Mouse (Mus musculus): ENCODE data around the gene Vmn1r79.
"Not testable (repeated sequence)": the region's sequence is repeated elsewhere in the genome, so short reads cannot be mapped to it uniquely, and the experiment has no call there.

Gene Vmn1r79

DNA sequence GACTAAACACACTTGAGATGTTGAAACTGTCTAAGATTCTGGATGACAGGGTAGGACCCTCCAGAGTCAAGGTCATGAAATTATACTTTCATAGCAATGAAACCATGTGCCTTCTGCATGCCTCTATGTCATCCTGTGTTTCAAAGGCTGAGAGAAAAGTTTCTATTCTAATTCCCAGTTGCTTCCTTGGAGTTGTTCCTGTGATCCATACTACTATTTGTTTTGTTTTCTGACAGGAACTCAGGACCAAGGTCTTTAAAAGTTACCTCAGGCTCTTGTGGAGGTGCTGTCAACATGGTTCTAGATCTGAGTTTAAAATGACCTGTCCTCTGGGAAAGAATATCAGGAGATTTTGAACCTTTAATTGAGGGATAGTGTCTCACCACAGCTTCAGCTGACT is at the start of gene Vmn1r79:
TSS of gene Vmn1r79 (plus strand) at position 301 of the 400 bp plus-strand sequence.
- not testable (repeated sequence) for DNase-seq

DNA sequence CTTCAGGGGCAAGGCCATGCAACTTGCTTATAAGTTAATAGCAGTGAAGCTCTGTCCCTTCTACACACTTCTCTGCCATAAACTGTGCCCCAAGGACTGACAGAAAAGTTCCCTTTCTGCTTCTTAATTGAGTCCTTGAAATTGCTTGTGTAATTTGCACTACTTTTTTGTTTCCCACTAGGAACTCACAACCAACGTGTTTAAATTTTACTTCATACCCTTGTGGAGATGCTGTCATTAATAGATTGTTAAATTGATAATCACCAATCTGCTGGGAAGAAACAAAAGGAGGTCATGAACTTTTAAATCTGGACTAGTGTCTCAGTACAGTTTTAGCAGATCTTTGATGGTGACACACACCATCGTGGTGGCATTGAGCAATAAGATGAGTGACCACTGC is 21.1 kb upstream of the Vmn1r79 start, which contains the start of gene Vmn1r78:
TSS of gene Vmn1r78 (plus strand) at position 301 of the 400 bp plus-strand sequence.
- DNase-seq = no peak

DNA sequence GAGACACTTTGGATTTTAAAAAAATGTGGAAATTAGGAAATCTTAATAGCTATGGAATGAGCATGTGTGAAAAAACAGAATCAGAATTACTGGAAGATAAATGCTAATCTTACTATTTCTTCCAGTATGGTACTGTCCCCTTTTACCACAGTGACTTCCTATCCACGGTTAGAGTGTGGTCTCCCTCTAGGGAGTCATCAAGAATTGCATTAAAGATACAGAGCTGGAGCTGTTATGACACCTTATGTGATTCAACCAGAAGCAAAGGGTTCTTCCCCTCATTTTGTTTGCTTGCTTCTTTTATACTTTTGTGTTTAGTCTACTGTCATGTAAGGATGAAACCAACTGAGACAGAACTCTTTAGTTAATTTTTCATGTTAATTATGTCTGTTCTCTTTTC is 14.6 kb upstream of the Vmn1r79 start:
- not testable (repeated sequence) for DNase-seq

DNA sequence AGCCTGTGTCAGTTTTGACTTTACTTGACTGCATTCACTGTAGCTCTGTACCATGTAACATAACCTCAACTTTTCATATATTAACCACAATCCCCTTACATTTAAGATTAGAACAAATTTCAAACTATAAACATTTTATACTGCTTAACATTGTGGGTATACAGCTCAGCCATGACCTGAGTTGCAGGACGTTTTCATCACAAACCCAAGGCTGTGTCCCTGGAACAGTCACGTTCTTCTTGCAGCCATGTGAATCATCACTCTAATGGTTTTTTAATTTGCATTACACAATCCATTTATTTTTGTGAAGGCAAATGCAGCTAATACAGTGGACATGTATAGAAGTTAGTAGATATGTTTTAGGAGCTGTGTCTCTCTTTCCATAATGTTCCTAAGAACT is 1.8 kb downstream of the Vmn1r79 start:
- not testable (repeated sequence) for DNase-seq

DNA sequence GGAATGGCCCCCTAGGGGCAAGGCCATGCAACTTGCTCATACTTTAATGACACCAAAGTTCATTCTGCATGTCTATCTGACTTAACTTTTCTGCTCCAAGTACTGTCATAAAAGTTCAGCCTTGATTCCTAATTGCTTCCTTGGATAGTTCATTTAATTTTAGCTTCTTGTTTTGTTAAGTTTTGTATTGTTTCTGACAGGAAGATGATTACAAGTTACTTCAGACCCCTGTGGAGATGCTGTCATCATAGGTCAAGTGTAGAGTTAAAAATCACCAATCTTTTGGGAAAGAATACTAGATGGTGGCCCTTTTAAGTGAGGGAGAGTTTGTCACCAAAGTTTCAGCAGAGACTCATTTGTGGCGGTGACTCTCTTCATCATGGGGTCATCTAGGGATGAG is 17.9 kb downstream of the Vmn1r79 start, which contains the start of gene Vmn1r80:
TSS of gene Vmn1r80 (plus strand) at position 301 of the 400 bp plus-strand sequence.
- no peak for DNase-seq

DNA sequence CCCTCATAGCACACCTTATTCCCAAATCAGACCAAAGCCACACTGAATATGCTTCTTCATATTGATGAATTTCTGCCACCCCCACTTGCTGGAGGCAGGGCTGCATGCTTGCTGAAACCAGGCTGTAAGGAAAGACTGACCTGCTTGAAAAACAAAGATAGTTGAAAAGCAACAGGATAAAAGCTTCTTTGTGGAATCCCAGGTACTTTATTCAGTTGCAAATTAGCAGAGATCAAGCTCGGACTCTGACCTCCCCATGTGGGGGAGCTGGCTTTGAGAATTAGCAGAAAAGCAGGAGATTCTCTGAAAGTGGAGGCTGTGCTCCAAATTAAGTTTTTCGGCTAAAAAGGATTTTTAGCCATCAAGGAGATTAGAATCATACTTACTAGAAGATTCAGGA is 33.1 kb downstream of the Vmn1r79 start:
- no peak for DNase-seq
